Mouse (Mus musculus) ES-E14 (cell line): ENCODE results near the gene Ostc.

Experiments
- CHD2 ChIP-seq: IDR thresholded peaks from 2 replicates; pipeline ENCODE4 v1.6.1; 2014; ENCODE audit warnings: mild to moderate bottlenecking, low read depth, low read length, inconsistent platforms
- MAFK ChIP-seq: IDR thresholded peaks from 2 replicates; pipeline ENCODE4 v1.6.1; 2014; ENCODE audit warnings: mild to moderate bottlenecking, low read depth, low read length, inconsistent platforms; ENCODE audit not compliant: insufficient read depth

GRCm38 (mm10) chr3:130727036-130727435 lies 17.8 kb upstream of the Ostc start:
- TF ChIP-seq MAFK (no peak), CHD2 (no peak)
